Mouse (Mus musculus): ENCODE measurements at regions not wholly inside any gene's neighbourhood (a gene's known extent, or its start where the extent isn't known, plus 50 kb on each side); places are given as distances from the start of the nearest gene placed in this dataset.

- WGBS: 65% methylated on average over 2 of the region's 2 CpGs
- no peak for ATAC-seq (ENCODE audit: insufficient number of reproducible peaks, low FRiP score, low TSS enrichment, low read depth)
- no peak overlapping the region for H3K27ac ChIP-seq
These were observed 55.1 kb upstream of the Podxl start for GRCm38 (mm10) chr6:31618852-31619251.

GRCm38 (mm10) chr6:31617341-31617740 is 53.6 kb upstream of the Podxl start:
- WGBS: 75% methylated on average over 8 of the region's 8 CpGs

More at GRCm38 (mm10) chr6:31618852-31619251, 55.1 kb upstream of the Podxl start:
- Histone ChIP-seq H3K4me3 (no peak overlapping the region), H3K4me1 (no peaks in the 10 kb centered on the region), H3K36me3 (no peaks in the 10 kb centered on the region), H3K9ac (no peak overlapping the region), H3K4me2 (no peak overlapping the region), H3K9me3 (no peaks in the 10 kb centered on the region), H3K27me3 (no peaks in the 10 kb centered on the region)

GRCm38 (mm10) chr6:31615426-31615970 is 51.7 kb upstream of the Podxl start:
- H3K4me1 ChIP-seq: 0 out of 2 replicates have a peak, but pooled peaks cover 5% of the 10 kb centered on the region
- no peak overlapping the region for H3K4me3 ChIP-seq
- 87% methylated on average over 4 of the region's 4 CpGs for WGBS

More at GRCm38 (mm10) chr6:31617341-31617740, 53.6 kb upstream of the Podxl start:
- H3K27me3 ChIP-seq: no peaks in the 10 kb centered on the region
- H3K4me2 ChIP-seq: no peak overlapping the region
- no peak for ATAC-seq (ENCODE audit: insufficient number of reproducible peaks, low FRiP score, low TSS enrichment, low read depth)
- H3K27ac ChIP-seq: no peak overlapping the region
- no peak overlapping the region for H3K9ac ChIP-seq
- 0 out of 2 replicates have a peak, but pooled peaks cover 5% of the 10 kb centered on the region for H3K4me1 ChIP-seq
- H3K36me3 ChIP-seq: no peaks in the 10 kb centered on the region
- no peak overlapping the region for H3K4me3 ChIP-seq
- H3K9me3 ChIP-seq: no peaks in the 10 kb centered on the region

GRCm38 (mm10) chr6:31614563-31614962 is 50.8 kb upstream of the Podxl start:
- H3K9me3 ChIP-seq: no peaks in the 10 kb centered on the region
- no peak overlapping the region for H3K4me2 ChIP-seq
- H3K36me3 ChIP-seq: no peaks in the 10 kb centered on the region
- no peak for ATAC-seq (ENCODE audit: insufficient number of reproducible peaks, low FRiP score, low TSS enrichment, low read depth)
- H3K4me3 ChIP-seq: no peak overlapping the region
- H3K27ac ChIP-seq: no peak overlapping the region
- no peak overlapping the region for H3K9ac ChIP-seq
- H3K27me3 ChIP-seq: no peaks in the 10 kb centered on the region
- 92% methylated on average over 4 of the region's 4 CpGs for WGBS
- 0 out of 2 replicates have a peak, but pooled peaks cover 5% of the 10 kb centered on the region for H3K4me1 ChIP-seq

More at GRCm38 (mm10) chr6:31615426-31615970, 51.7 kb upstream of the Podxl start:
- H3K9ac ChIP-seq: no peak overlapping the region
- no peaks in the 10 kb centered on the region for H3K27me3 ChIP-seq
- H3K4me2 ChIP-seq: no peak overlapping the region
- H3K9me3 ChIP-seq: no peaks in the 10 kb centered on the region
- no peaks in the 10 kb centered on the region for H3K36me3 ChIP-seq
- no peak overlapping the region for H3K27ac ChIP-seq
- no peak for ATAC-seq (ENCODE audit: insufficient number of reproducible peaks, low FRiP score, low TSS enrichment, low read depth)

GRCm38 (mm10) chr6:31613590-31614319 is 50.0 kb upstream of the Podxl start:
- Histone ChIP-seq H3K9ac (no peak overlapping the region), H3K27me3 (no peaks in the 10 kb centered on the region), H3K36me3 (no peaks in the 10 kb centered on the region), H3K4me2 (no peak overlapping the region), H3K27ac (no peak overlapping the region), H3K4me1 (0 out of 2 replicates have a peak, but pooled peaks cover 5% of the 10 kb centered on the region), H3K4me3 (no peak overlapping the region), H3K9me3 (no peaks in the 10 kb centered on the region)
- WGBS: 46% methylated on average over 13 of the region's 13 CpGs
- ATAC-seq (ENCODE audit: insufficient number of reproducible peaks, low FRiP score, low TSS enrichment, low read depth): no peak

Measured in limb, embryonic 15.5 days (tissue).